20 mouse cellular contexts compared by ENCODE assay signal in the genomic region with DNA sequence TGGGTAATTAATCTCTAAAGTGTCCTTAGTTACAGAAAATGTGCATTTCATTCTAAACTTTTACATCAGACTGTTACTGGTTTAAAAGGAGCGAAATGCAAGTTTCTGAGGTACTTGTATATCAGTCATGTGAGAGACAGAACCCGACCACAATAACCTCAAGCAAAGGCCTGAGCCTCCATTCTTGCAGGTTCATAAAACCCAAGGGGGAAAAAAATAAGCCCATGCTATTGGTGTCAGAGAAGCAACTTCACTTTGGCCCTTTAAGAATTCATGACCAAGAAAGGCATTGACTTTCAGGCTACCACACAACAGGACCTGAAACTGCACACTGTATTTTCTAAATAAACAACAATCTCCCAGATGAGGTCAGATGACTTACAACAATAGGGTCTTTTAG. TPM values are rescaled to one million over a fixed set of nuclear protein-coding genes. Genes with fewer than 3 reads are reported as not detected.
DNase-seq lines count a peak whose midpoint lies in the region; ATAC-seq lines count a peak whose summit lies in the region.
"Had no signal": no experiment of that assay in that cellular context is flagged by ENCODE, and none has a peak within 500 bp of the region (broad histone marks: within the 10 kb centered on the region; RNA-seq: fewer than 3 reads in every experiment).

No protein-coding gene starts in this region.

- WGBS in limb, embryonic 12.5 days, result 84% methylated on average over 2 of the region's 2 CpGs
- 92% methylated on average over 2 of the region's 2 CpGs for WGBS in limb, embryonic 10.5 days
- WGBS in macrophage (ENCODE audit: missing documents), result 50% methylated on average over 2 of the region's 2 CpGs

- intact Hi-C loops in left cerebral cortex, postnatal 14 days (cut with DNase I), result no loop called here

- no peak overlapping the region for H3K4me3 ChIP-seq in limb, embryonic 12.5 days (replicated peaks)
- H3K4me3 ChIP-seq in limb, embryonic 10.5 days, result no peak overlapping the region
- no peak overlapping the region for H3K4me3 ChIP-seq in macrophage (ENCODE audit: inconsistent target)
- H3K4me3 ChIP-seq: forebrain, embryonic 12.5 days; hindbrain, embryonic 15.5 days; limb, embryonic 13.5 days; midbrain, embryonic 15.5 days; neural tube, embryonic 12.5 days had no signal

- peaks cover 92% of the 10 kb centered on the region for H3K79me2 ChIP-seq in macrophage (ENCODE audit: inconsistent target)

- ATAC-seq in limb, embryonic 12.5 days (ENCODE audit: insufficient number of reproducible peaks, insufficient read depth, low FRiP score, low TSS enrichment, low read depth), result no peak
- ATAC-seq in CD4-positive, CD25-positive, alpha-beta regulatory T cell, adult 4 months, result peak; percentile 23
- no peak for ATAC-seq in cerebellum, adult (ENCODE audit: insufficient number of reproducible peaks, low FRiP score, low TSS enrichment)
- ATAC-seq: midbrain, embryonic 15.5 days had no signal

- no peaks in the 10 kb centered on the region for H3K9me3 ChIP-seq in limb, embryonic 12.5 days
- no peaks in the 10 kb centered on the region for H3K9me3 ChIP-seq in limb, embryonic 10.5 days (replicated peaks)
- H3K9me3 ChIP-seq: forebrain, embryonic 12.5 days; hindbrain, embryonic 15.5 days; limb, embryonic 13.5 days; midbrain, embryonic 15.5 days; neural tube, embryonic 12.5 days had no signal

- H3K4me2 ChIP-seq in limb, embryonic 12.5 days, result no peak overlapping the region
- H3K4me2 ChIP-seq: forebrain, embryonic 12.5 days; hindbrain, embryonic 15.5 days; limb, embryonic 13.5 days; midbrain, embryonic 15.5 days; neural tube, embryonic 12.5 days had no signal

- H3K9ac ChIP-seq in limb, embryonic 12.5 days (replicated peaks), result no peak overlapping the region
- H3K9ac ChIP-seq: forebrain, embryonic 12.5 days; hindbrain, embryonic 15.5 days; limb, embryonic 13.5 days; midbrain, embryonic 15.5 days; neural tube, embryonic 12.5 days had no signal

- DNase-seq in limb, embryonic 10.5 days (ENCODE audit: low spot score), result no peak
- DNase-seq in A20 (ENCODE audit: low read depth, low spot score), result peak; percentile 64
- DNase-seq in left cerebral cortex, postnatal 14 days (ENCODE audit: low spot score in 2 of 2), result no peak
- DNase-seq: adrenal gland, adult 2 months; cerebellum, adult 9-10 months; kidney, adult 8-10 months; kidney, postnatal 4 days; layer of hippocampus, postnatal 36 days; lung, postnatal 4 days; right cerebral cortex, postnatal 4 days had no signal

- no peaks in the 10 kb centered on the region for H3K4me1 ChIP-seq in limb, embryonic 12.5 days (replicated peaks)
- H3K4me1 ChIP-seq in limb, embryonic 10.5 days, result no peaks in the 10 kb centered on the region

- no peaks in the 10 kb centered on the region for H3K27me3 ChIP-seq in limb, embryonic 12.5 days
- H3K27me3 ChIP-seq in limb, embryonic 10.5 days (ENCODE audit: low read depth, poor library complexity, severe bottlenecking), result no peaks in the 10 kb centered on the region
- H3K27me3 ChIP-seq: forebrain, embryonic 12.5 days; hindbrain, embryonic 15.5 days; limb, embryonic 13.5 days; midbrain, embryonic 15.5 days; neural tube, embryonic 12.5 days had no signal

- peaks cover 58% of the 10 kb centered on the region for H3K36me3 ChIP-seq in limb, embryonic 12.5 days
- H3K36me3 ChIP-seq in limb, embryonic 10.5 days, result peaks cover 73% of the 10 kb centered on the region
- H3K36me3 ChIP-seq in macrophage (ENCODE audit: inconsistent target), result peaks cover 6% of the 10 kb centered on the region; the same call in 1 of the 2 replicates
- H3K36me3 ChIP-seq: midbrain, embryonic 15.5 days had no signal

- H3K27ac ChIP-seq in limb, embryonic 12.5 days, result peak overlapping the region; percentile 30; the same call in 1 of the 2 replicates
- H3K27ac ChIP-seq in limb, embryonic 10.5 days, result no peak overlapping the region
- peak overlapping the region; percentile 72 for H3K27ac ChIP-seq in macrophage
- H3K27ac ChIP-seq: forebrain, embryonic 12.5 days; hindbrain, embryonic 15.5 days; limb, embryonic 13.5 days; midbrain, embryonic 15.5 days; neural tube, embryonic 12.5 days; stomach, postnatal 0 days had no signal

RNA-seq across cellular contexts. Expression of a gene that starts 59.1 kb away (rescaled TPM):
- polyA plus RNA-seq in limb, embryonic 12.5 days (2016; fragmentation: Nextera tagmentation; extraction: Ambion mirVana), result 118 and 119 TPM in 2 replicates
- 136 and 140 TPM in 2 replicates for polyA plus RNA-seq in limb, embryonic 10.5 days (2016; fragmentation: Nextera tagmentation; extraction: Ambion mirVana)
- polyA plus RNA-seq in CD4-positive, CD25-positive, alpha-beta regulatory T cell, adult 4 months (2017; shearing (Covaris generic)), result 100 to 1,000 TPM; 369 to 477 TPM
- total RNA-seq in macrophage (2018; cell fraction: chromatin; rRNA removed), result 100 to 1,000 TPM in 4 of 26 experiments, 10 to 100 TPM in 22; 50.1 to 117 (median 79.7) TPM
- 100 to 1,000 TPM; 114 to 154 (median 137) TPM for total RNA-seq in macrophage (2018; cell fraction: cytosol; rRNA removed)
- 100 to 1,000 TPM in 19 of 26 experiments, 10 to 100 TPM in 7; 83.4 to 166 (median 117) TPM for total RNA-seq in macrophage (2018; cell fraction: nucleus; rRNA removed)
- 72.7 to 141 TPM (median 127 TPM) in 3 replicates for polyA plus RNA-seq in macrophage (2018)
- total RNA-seq in left cerebral cortex, postnatal 14 days (2021), result 100 to 1,000 TPM; 175 to 185 TPM
